Mouse (Mus musculus) megakaryocyte, embryonic 14.5 days (primary cell): ENCODE results near the gene Ddx41. TPM values are rescaled to one million over a fixed set of nuclear protein-coding genes. Genes with fewer than 3 reads are reported as not detected.

Source experiments
- H3K27me3 ChIP-seq: replicated peaks from 2 replicates; pipeline ENCODE3; 2012; ENCODE audit warnings: inconsistent platforms
- H3K36me3 ChIP-seq: replicated peaks from 2 replicates; pipeline ENCODE3; 2012; ENCODE audit warnings: low read length, inconsistent platforms, mixed read lengths
- H3K4me1 ChIP-seq: 2 replicates; pipeline ENCODE4 v1.6.1; 2012; ENCODE audit warnings: inconsistent platforms
- H3K4me3 ChIP-seq: replicated peaks from 2 replicates; pipeline ENCODE3; 2012; ENCODE audit warnings: moderate library complexity, mild to moderate bottlenecking, inconsistent platforms
- H3K9me3 ChIP-seq: 2 replicates; pipeline ENCODE4 v1.6.1; 2012; ENCODE audit warnings: inconsistent platforms
- FLI1 ChIP-seq: IDR thresholded peaks from 2 replicates; pipeline ENCODE4 v1.6.1; 2012; ENCODE audit warnings: low read length, inconsistent platforms, mixed read lengths
- GATA1 ChIP-seq: IDR thresholded peaks from 3 replicates; pipeline ENCODE4 v1.6.1; 2012; ENCODE audit warnings: mixed read lengths, low read length, inconsistent platforms, borderline replicate concordance
- polyA plus RNA-seq: library from polyadenylated mRNA; stranded (reverse); fragments of >175 nt; gene quantifications from 2 replicates; pipeline ENCODE4 v1.2.3, GENCODE M21; 2012; ENCODE audit warnings: low replicate concordance; ENCODE audit not compliant: insufficient read depth

Gene Ddx41
- polyA plus RNA-seq, 1 experiment, result 49.7 TPM

DNA sequence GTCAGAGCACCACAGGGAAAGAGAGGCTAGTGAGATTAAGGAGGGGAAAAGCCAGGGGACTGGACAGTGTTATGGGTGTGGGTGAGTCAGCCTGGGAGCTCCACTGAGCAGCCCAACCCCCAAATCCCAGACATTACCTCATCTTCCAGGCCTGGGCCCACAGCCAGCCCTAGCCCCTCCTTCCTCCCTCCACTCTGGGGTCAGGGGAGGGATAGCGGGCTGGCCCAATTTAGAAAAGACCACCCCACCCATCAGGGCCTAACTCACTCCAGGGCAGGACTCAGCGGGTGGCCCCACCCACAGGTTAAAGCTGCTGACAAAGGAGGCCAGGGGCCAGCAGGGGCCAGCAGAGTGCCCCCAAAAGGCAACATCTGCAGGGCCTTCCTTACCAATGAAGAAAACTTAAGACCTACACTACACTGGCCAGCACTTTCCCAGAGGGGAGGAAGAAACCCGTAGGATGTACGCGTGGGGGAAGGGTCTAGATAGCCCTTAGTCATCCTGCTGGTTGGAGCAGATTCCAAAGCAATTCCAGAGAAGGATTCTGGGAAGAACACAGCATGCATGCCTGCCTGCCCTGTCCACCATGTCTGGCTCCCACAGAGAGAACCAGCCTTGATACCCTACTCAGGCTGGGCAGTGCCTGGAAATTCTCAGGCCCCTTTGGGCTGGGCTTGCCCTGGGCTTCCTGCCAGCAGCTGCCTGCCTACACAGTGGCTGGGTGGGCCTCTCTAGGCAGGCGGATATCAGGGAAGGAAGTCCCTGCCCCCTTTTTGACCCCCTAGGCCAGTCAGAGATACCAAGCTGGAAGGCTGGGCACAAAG is 25.6 kb downstream of the Ddx41 start:
- H3K4me3 ChIP-seq, result peak overlapping the region; percentile 96
- H3K36me3 ChIP-seq, result peaks cover 66% of the 10 kb centered on the region
- peaks cover 74% of the 10 kb centered on the region for H3K4me1 ChIP-seq
- TF ChIP-seq FLI1 (no peak), GATA1 (no peak)
- H3K9me3 ChIP-seq, result no peaks in the 10 kb centered on the region
- H3K27me3 ChIP-seq, result peaks cover 8% of the 10 kb centered on the region

DNA sequence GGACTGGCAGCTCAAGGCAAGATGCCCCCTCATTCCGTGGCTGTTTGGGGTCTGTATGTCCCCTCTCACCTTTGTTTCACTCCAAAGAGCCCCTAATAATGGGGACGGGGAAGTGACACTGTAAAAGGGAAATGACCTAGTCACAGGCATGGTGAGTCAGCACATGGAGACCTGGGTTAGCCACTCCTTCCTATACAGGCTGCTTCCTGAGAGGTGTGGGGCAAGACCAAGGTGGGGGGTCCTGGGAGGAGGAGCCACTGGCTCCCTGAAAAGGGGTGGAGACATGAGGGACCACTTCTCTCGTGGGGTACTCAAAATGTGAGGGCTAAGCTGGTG is 26.2 kb downstream of the Ddx41 start:
- TF ChIP-seq GATA1 (no peak), FLI1 (no peak)
- Histone ChIP-seq H3K4me3 (peak overlapping the region; percentile 96), H3K4me1 (peaks cover 80% of the 10 kb centered on the region), H3K9me3 (no peaks in the 10 kb centered on the region), H3K36me3 (peaks cover 71% of the 10 kb centered on the region), H3K27me3 (peaks cover 8% of the 10 kb centered on the region)

GRCm38 (mm10) chr13:55508531-55508930 is 27.9 kb downstream of the Ddx41 start:
- peaks cover 90% of the 10 kb centered on the region for H3K4me1 ChIP-seq
- peaks cover 89% of the 10 kb centered on the region for H3K36me3 ChIP-seq
- TF ChIP-seq FLI1 (no peak), GATA1 (no peak)

GRCm38 (mm10) chr13:55507877-55508276 is 28.6 kb downstream of the Ddx41 start:
- Histone ChIP-seq H3K36me3 (peaks cover 96% of the 10 kb centered on the region), H3K9me3 (no peaks in the 10 kb centered on the region), H3K4me1 (peaks cover 97% of the 10 kb centered on the region), H3K27me3 (no peaks in the 10 kb centered on the region), H3K4me3 (no peak overlapping the region)
- TF ChIP-seq GATA1, result no peak
- no peak for TF ChIP-seq FLI1

More at GRCm38 (mm10) chr13:55508531-55508930, 27.9 kb downstream of the Ddx41 start:
- peak overlapping the region; percentile 50 for H3K4me3 ChIP-seq
- no peaks in the 10 kb centered on the region for H3K9me3 ChIP-seq
- H3K27me3 ChIP-seq, result no peaks in the 10 kb centered on the region

- no peak for TF ChIP-seq GATA1
- TF ChIP-seq FLI1, result no peak
- Histone ChIP-seq H3K9me3 (no peaks in the 10 kb centered on the region), H3K36me3 (peaks cover 100% of the 10 kb centered on the region), H3K4me3 (no peak overlapping the region), H3K4me1 (peaks cover 89% of the 10 kb centered on the region), H3K27me3 (no peaks in the 10 kb centered on the region)
These were observed 29.8 kb downstream of the Ddx41 start for GRCm38 (mm10) chr13:55506697-55507096.

DNA sequence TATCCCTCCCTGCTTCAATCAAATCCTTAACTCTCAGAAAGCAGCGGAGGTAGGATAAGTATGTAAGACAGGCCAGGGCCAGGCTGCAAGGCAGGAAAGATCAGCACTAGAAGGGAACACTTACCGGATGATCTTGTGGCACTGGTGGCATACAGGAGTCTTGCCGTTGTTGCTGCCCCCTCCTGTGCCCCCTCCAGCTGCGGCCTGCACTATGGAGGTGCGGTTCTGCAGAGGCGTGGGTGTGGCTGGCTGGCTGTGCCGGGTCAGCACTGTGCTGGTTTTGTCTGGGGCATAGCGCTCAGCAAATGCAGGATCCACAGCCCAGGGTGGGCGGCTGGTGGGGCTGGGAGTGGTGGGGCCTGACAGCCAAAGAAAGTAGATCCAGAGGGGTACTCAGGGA is 30.6 kb downstream of the Ddx41 start:
- no peaks in the 10 kb centered on the region for H3K27me3 ChIP-seq
- H3K9me3 ChIP-seq, result no peaks in the 10 kb centered on the region
- H3K4me1 ChIP-seq, result peaks cover 80% of the 10 kb centered on the region
- H3K36me3 ChIP-seq, result peaks cover 100% of the 10 kb centered on the region
- no peak for TF ChIP-seq GATA1
- TF ChIP-seq FLI1, result no peak
- H3K4me3 ChIP-seq, result peak overlapping the region; percentile 2

- Histone ChIP-seq H3K4me1 (peaks cover 71% of the 10 kb centered on the region), H3K36me3 (peaks cover 100% of the 10 kb centered on the region)
- TF ChIP-seq FLI1, result no peak
- no peak for TF ChIP-seq GATA1
These were observed 32.1 kb downstream of the Ddx41 start for GRCm38 (mm10) chr13:55504390-55504789.

DNA sequence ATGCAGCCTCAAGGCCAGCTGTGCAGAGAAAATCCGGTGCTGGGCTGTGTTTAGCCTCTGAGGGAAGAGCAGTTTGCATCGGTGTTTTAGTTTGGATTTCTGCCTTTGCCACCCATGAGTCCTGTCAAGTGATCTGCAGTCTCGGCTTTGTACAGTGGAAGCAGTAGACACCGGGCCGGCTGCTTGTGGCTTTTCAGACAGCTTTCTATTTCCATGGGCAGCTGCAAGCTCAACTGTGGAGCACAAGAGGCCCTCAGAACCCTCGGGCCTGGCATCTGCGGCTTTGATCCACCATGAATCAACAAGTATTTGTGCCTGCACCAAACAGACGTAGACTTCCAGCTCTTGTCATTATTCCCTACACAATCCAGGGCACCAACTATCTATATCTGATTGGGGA is 34.1 kb downstream of the Ddx41 start:
- Histone ChIP-seq H3K27me3 (no peaks in the 10 kb centered on the region), H3K4me1 (peaks cover 66% of the 10 kb centered on the region), H3K36me3 (peaks cover 100% of the 10 kb centered on the region), H3K4me3 (no peak overlapping the region), H3K9me3 (no peaks in the 10 kb centered on the region)
- TF ChIP-seq GATA1 (no peak), FLI1 (no peak)

More at GRCm38 (mm10) chr13:55504390-55504789, 32.1 kb downstream of the Ddx41 start:
- Histone ChIP-seq H3K9me3 (no peaks in the 10 kb centered on the region), H3K4me3 (peak overlapping the region; percentile 11), H3K27me3 (no peaks in the 10 kb centered on the region)

DNA sequence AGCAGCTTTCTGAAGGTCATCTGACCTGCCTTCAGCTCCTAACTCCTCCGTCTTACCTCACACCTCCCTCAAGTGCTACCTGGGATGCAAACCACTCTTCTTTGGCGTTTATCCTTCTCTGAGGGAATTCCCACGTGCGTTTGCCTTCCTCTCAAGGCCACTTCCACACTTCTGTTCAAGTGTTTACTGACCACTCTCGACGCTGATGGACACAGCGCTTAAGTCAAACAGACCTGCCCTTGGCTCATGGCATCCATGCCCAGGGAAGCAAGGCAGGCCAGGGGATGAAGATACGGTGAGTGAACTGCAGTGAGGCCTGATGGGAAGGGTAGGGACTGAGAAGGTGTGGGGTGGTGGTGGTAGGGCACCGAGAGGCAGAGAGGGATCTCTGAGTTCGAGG is 35.9 kb downstream of the Ddx41 start:
- TF ChIP-seq FLI1 (no peak), GATA1 (no peak)
- H3K36me3 ChIP-seq, result peaks cover 99% of the 10 kb centered on the region
- H3K9me3 ChIP-seq, result no peaks in the 10 kb centered on the region
- H3K4me1 ChIP-seq, result peaks cover 51% of the 10 kb centered on the region
- H3K27me3 ChIP-seq, result no peaks in the 10 kb centered on the region
- H3K4me3 ChIP-seq, result no peak overlapping the region

DNA sequence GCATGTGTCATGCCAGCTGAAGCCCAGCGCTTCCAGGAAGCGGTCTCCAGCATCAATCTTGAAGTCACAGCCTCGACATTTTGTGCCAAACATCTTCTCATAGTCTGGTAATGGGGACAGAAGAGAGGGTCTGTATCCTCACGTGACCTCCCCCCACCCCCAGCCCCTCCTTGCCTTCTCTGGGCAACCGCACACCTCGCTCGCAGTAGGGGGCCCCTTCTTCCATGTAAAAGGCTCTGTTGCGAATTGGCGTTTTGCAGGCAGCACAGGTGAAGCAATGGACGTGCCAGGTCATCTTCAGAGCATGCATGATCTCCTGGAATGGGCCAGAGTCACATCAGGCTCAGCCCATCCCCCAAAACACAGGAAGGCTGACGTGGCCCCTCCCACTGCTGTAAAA is 37.6 kb downstream of the Ddx41 start:
- Histone ChIP-seq H3K9me3 (no peaks in the 10 kb centered on the region), H3K27me3 (peaks cover 6% of the 10 kb centered on the region), H3K4me1 (peaks cover 49% of the 10 kb centered on the region), H3K4me3 (no peak overlapping the region), H3K36me3 (peaks cover 82% of the 10 kb centered on the region)
- no peak for TF ChIP-seq FLI1
- no peak for TF ChIP-seq GATA1

DNA sequence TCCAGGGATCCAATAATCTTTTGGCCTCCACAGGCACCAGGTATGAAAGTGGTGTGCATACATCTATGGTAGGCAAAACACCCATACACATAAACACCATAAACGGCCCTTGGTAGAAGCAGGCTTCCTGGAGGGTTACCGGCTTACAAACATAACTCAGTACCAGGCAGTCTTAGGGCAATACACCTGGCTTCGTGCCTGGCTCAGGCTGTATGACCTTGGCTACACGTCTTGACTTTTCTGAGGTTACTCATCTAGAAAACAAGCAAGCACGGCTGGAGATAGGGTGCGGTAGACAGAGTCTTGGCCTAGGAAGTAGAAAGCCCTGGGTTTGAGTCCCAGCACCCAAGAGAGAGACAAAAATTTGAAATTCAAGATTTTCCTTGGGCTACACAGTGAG is 39.8 kb downstream of the Ddx41 start:
- Histone ChIP-seq H3K4me1 (peaks cover 38% of the 10 kb centered on the region), H3K27me3 (peaks cover 21% of the 10 kb centered on the region), H3K4me3 (no peak overlapping the region), H3K9me3 (no peaks in the 10 kb centered on the region), H3K36me3 (peaks cover 60% of the 10 kb centered on the region)
- TF ChIP-seq FLI1 (no peak), GATA1 (no peak)
